Mouse (Mus musculus) urinary bladder, postnatal 4 days (tissue): ENCODE results near the gene Smarcad1.

Experiments
- DNase-seq, 2 experiments: peaks; one replicate each; pipeline ENCODE4 v3.0.0; 2021 to 2022; ENCODE audit warnings: low spot score in 2 of 2

The Smarcad1 gene

GRCm38 (mm10) chr6:65079139-65079538 lies 36.8 kb downstream of the Smarcad1 start:
- DNase-seq = no peak

DNA sequence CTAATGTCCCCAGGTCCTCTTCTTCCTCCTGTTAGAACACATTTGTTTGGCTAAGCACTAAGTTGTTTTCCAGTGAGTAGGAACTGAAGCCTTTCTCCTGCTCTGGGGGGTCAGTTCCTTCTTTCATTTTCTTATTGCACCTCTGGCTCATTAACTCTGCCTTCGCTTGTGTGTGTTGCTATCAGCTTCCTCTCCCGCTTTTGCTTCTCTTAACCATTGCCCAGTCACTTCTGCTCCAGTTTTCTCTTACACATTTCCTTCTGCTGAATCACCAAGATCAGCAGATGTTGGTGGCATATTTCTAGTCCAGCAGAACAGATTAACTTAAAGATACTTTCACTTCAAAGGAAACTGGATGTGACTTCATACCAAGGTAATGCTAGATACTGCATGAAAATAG lies 72.5 kb downstream of the Smarcad1 start:
- DNase-seq = no peak

GRCm38 (mm10) chr6:65117540-65117939 lies 75.2 kb downstream of the Smarcad1 start:
- no peak for DNase-seq

GRCm38 (mm10) chr6:65126074-65126726 lies 83.8 kb downstream of the Smarcad1 start:
- no peak for DNase-seq

- no peak for DNase-seq
These were observed 90.0 kb downstream of the Smarcad1 start for GRCm38 (mm10) chr6:65132376-65132775.

GRCm38 (mm10) chr6:65137802-65138201 lies 95.4 kb downstream of the Smarcad1 start:
- DNase-seq = no peak

GRCm38 (mm10) chr6:65138243-65138642 lies 95.9 kb downstream of the Smarcad1 start:
- no peak for DNase-seq

DNA sequence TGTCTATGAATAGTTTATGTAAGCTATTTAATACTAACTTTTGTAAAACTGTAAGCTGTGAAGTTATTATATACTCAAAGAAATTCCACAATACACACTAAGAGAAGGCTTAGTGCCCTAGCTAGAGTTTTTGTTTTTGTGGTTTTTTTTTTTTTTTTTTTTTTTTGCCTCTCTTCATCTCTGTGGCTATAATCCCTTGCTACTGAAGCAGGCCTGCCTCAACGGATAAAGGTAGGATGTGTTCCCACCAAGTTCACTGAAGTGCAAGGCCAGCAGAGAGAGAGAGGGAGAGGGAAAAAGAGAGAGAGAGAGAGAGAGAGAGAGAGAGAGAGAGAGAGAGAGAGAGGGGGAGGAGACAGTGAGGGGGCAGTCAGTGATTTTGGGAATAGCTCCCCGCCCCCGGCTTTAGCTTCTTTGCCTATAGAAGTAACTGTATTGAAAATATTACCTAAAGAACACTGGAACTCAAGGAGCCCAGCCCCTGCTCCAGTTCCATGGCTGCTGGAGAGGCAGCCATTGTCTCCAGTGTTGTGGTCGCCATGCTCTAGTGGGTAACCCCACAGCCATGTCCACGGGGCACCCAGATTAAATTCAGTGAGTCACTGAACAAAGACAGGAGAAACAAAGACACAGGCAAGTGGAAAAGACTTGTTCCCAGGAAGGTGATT lies 97.8 kb downstream of the Smarcad1 start:
- DNase-seq = no peak

DNA sequence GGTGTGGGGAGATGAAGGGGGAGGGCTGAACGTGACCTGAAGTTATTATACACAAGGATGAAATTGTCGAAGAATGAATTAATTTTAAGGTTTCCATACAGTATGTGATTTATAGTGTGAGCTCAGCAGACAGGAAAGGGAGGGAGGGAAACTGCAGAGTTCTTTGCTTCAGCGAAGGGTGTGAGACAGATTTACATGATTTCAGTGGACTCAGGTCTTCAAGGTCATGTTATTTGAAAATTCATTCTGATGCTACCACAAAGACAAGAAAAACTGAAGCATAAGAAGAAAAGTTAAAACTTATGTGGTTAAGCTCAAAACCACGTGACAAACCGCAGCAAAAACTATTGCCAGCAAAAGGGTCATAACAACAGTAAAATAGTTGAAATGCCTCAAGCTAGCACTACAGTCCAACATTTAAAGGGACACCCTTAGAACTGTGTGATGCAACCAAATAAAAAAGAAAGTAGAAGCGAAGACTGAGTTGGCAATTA lies 98.4 kb downstream of the Smarcad1 start:
- DNase-seq = no peak

DNA sequence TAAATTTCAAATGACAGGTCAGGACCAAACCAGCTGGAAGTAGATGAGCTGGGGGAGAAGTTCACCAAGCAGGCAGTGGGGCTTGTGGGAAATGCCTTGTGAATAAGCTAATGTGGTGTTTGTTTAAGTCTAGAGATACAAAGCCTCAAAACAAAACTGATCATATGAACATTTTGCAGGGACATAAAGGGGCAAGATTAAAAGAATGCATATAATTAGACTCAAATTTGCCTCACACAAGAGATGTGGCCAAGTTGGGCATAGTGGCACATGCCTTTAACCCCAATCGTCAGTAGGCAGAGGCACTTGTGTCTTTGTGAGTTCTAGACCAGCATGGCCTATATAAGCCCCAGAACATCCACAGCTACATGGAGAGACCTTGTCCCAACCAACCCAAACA lies 99.9 kb downstream of the Smarcad1 start:
- DNase-seq = no peak

- DNase-seq = no peak
These were observed 102.3 kb downstream of the Smarcad1 start, which contains the start of gene Hpgds for GRCm38 (mm10) chr6:65144621-65145205. TSS of gene Hpgds (minus strand) at chr6:65144908.

DNA sequence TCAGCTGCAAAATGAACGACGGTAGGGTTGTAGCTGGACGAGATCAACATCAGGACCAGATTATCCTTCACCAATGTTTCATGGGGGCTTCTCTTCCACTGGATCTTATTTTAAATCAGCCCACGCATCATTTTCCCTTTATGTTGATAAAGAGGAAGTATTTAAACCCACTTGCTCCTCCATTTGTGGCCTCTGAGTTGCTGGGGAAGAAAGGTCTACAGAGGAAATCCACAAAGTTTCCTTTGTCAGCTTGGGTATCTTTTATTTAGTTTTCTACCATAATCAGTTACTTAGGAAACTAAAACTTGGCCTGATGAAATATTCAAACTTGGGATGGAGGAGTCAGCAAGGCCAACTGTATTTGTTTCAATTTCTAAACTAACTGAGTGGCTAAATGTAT lies 104.0 kb downstream of the Smarcad1 start:
- no peak for DNase-seq

GRCm38 (mm10) chr6:65150703-65151102 lies 108.3 kb downstream of the Smarcad1 start:
- no peak for DNase-seq

DNA sequence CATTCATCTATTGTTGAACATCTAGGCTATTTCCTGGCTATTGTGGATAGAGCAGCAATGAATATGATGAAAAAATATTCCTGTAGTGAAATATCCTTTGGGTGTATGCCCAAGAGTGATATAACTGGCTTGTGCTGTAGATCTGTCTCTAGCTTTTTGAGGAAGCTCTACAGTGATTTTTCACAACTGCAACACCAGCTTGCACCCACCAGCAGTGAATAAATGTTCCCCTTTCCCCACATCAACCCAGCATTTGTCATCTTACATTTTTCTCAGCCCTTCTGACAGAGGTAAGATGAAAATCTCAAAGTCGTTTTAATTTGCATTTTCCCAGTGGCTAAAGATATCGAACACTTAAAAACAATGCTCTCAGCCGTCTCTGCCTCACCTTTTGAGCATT lies 111.2 kb downstream of the Smarcad1 start:
- no peak for DNase-seq

GRCm38 (mm10) chr6:65157042-65157441 lies 114.7 kb downstream of the Smarcad1 start:
- DNase-seq = no peak

- DNase-seq = no peak
These were observed 117.1 kb downstream of the Smarcad1 start for GRCm38 (mm10) chr6:65159381-65159942.

DNA sequence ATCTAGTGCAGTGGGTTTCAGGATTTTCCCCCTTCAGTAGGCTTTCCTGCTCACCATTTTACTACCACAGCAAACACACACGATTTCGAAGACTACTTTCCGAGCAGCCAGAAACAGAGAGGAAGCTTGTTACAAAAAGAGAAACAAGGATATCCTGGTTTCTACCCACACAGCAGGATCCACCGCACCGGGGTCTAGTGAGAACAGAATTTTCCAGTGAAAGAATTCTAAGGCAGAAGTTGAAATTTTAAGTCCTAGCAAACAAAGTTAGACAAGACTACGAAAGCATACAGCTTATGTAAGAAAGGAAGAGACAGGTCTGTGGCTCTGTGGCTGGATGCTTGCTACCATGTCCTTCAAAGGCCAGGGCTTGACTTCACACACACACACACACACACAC lies 121.8 kb downstream of the Smarcad1 start:
- DNase-seq = no peak

DNA sequence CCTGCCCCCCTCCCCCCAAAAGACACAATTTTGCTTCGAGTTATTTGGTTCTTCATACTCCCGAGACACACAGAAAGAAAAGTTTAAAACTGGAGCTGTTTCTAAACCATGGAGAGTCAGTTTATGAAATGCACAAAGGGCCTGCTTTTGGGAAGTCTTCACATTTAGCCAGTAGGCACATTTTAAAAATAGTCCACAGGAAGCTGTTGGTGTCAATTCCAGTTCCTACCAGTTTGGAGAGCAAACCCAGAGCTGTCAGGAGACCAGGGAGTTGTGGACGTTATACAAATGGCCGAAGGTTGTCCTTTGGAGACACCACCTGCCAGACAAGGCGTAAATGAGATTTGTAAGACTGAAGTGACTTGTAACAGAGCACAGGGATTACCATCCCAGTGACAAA lies 122.6 kb downstream of the Smarcad1 start:
- DNase-seq = no peak
